Mouse (Mus musculus) embryonic fibroblast, embryonic 13.5 days (primary cell): ENCODE results near the gene Sycp2.

Experiments
- CTCF ChIP-seq: IDR thresholded peaks from 2 replicates; pipeline ENCODE4 v1.5.1; 2011; ENCODE audit warnings: mild to moderate bottlenecking, control low read depth, low read length, moderate library complexity, borderline replicate concordance; ENCODE audit not compliant: insufficient read depth
- POLR2A ChIP-seq: IDR thresholded peaks from 2 replicates; pipeline ENCODE4 v1.6.1; 2011; ENCODE audit warnings: low read depth, mild to moderate bottlenecking, control low read depth, low read length, moderate library complexity

DNA sequence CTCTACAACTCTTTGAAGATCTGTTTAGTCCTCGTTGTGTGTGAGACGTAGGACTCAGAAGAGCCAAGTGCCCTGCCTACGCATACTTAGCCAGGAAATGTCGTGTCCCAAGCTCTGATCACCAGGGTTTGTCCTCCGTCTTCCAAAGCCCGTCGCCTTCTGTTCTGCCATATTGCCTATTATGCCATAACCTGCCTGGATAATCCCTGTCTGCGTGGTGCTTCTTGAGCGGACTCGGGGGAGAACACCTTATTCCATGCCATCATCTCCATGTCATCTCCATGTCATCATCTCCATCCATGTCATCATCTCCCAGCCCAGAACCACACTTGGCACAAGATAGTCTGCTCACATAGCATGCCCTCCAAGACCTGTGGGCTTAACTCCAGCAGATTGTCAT lies 81.4 kb downstream of the Sycp2 start:
- no peak for TF ChIP-seq CTCF
- TF ChIP-seq POLR2A, result no peak
